Mouse (Mus musculus) gonadal fat pad, adult 2 months (tissue): ENCODE results near the gene Lrrtm3. TPM values are rescaled to one million over a fixed set of nuclear protein-coding genes. Genes with fewer than 3 reads are reported as not detected.

Experiments used
- DNase-seq: peaks from one replicate; pipeline ENCODE4 v3.0.0-alpha.2; 2012; ENCODE audit warnings: low read depth
- polyA plus RNA-seq: library from polyadenylated mRNA; depleted of rRNA; stranded (reverse); fragments of >200 nt; gene quantifications from 2 replicates; pipeline ENCODE4 v1.2.3, GENCODE M21; 2012

Gene Lrrtm3
- polyA plus RNA-seq, 1 experiment, result 0.65 TPM

DNA sequence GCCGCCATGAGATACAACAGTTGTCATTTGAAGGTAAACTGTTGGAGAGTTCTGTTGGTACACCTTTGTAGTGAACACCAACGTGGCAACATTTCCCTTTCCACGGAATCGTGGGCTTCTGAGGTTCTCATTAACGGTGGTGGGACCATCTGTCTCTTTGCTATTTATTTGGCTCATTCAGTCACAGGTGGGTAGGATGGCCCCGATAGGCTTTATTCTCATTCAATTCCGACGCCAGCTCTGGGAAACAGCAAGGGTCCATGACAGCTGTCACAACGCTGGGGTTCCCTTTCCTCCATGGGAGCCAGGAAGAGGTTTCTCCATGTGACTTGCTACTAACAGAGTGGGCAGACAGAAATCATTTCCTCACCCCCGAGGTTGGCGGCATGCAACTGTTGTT, 48.2 kb downstream of the Lrrtm3 start:
- no peak for DNase-seq

DNA sequence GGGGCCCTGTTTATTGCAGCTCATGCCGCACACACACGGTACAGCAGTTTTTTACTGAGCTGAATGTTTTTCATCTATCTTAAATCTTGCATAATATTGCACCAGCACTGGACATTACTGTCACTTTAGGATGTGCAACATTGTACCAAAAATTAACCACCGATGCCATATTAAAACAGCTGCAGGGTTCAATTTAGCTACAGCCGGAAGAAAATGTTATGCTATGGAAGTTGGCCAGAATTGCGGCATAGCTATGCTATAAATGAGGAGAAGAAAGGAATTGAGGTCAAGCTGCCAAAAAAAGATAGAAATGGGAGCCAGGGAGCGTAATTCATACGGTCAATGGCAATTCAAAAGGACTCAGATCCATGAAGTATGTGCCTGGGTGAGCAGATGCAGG, 48.9 kb downstream of the Lrrtm3 start:
- DNase-seq, result no peak

DNA sequence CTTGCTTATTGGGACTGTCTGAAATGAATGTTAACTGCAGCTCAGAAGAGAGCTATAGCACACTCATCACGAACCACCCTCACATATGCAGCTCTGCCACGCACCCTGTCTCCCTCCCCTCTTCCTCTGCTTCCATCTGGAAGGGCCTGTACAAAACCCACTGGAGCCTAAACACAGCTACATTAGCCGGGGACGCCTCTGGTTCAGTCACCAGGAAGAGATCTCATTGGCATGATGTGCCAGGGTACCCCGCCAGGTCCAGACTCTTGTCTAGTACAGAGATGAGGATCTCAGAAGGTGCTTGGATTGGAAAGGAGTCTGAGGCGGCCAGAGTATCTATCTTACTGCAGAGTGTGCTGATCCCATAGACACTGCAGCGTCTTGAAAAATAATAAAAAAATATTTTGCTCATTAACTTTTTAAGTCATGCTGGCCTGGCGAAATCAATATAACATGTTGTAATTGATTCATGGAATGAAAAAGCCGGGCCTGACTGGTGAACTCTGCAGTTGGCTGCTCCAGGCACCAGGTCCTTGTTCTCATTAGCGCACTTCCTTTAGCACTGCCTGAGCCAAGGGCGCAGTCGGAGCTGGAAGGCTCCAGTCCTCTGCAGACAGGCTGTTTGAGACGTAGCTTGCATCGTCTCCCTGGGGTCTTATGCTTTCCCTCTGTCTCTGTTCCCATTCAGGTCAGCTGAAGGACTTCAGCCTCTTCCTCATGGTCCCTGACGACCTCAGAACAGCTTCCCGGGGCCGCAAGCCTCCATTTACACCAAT, 50.1 kb downstream of the Lrrtm3 start:
- DNase-seq, result no peak

DNA sequence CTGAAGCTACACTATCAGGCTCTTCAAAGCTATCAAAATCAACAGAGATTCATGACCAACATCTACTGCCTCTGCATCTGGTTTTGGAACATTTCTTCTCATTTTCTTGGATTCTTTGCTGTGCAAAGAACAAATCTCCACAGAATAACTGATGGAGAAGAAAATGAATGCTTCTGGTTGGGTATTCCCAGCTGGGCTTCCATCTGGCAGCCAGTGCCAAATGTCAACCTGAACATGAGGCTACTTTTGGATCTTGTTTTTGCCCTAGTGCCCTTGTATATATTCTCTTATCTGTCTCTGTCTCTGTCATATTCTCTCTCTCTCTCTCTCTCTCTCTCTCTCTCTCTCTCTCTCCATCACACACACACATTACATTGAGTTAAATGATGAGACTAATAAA, 59.2 kb downstream of the Lrrtm3 start:
- no peak for DNase-seq

DNA sequence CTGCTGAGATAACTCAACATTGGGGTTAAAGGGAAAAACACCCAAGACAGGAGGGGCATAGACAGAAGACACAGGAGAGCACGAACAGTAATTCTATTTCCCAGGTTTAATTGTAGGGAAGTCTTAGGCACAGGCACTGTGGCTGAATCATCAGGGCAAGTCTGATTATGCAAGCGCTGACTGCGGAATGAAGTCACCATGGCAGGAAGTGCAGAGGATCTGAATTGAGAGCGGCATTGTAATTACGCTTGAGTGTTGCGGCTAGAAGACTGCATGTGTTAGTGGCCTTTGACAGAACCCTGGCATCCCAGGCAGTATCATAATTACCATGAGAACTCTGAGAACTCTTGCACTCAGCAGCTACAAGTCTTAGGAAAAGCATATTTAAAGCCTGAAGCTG, 66.7 kb downstream of the Lrrtm3 start:
- DNase-seq, result no peak

DNA sequence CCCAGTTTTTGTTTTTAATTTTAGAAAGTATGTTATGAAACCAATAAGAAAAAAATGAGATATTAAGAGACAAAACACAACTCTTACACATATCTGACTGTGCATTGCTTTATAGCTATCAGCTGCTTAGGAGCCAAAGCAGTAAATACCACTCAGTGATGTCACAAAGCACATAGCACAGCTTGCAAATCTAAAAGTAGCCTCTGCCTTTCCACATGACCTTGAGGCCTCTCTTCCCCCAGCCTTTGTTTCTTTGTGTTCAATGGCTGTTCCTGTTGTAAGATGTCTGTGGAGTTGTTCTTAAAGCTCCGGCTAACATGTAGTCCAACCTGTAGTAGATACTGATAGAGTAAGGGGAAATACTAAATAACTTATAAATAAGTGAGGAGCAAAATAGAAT, 69.7 kb downstream of the Lrrtm3 start:
- DNase-seq, result no peak

DNA sequence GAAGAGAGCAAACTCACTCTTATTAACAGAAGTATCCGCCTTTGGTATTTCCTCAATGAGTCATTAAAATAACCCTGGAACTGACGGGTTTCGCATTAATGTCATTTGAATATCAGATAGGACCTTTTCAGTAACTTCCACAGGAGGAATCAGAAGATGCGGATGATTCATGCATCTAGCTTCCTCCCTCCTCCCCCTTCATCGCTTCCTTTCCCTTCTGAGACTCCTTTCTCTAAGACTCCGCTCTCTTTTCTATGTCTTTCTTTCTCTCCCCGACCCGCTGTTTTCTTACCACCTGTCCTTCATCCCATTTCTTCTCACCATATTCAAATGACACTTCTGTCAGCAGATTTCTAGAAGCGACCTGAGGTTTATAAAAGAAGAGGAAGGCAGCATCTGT, 88.1 kb downstream of the Lrrtm3 start:
- DNase-seq, result no peak

DNA sequence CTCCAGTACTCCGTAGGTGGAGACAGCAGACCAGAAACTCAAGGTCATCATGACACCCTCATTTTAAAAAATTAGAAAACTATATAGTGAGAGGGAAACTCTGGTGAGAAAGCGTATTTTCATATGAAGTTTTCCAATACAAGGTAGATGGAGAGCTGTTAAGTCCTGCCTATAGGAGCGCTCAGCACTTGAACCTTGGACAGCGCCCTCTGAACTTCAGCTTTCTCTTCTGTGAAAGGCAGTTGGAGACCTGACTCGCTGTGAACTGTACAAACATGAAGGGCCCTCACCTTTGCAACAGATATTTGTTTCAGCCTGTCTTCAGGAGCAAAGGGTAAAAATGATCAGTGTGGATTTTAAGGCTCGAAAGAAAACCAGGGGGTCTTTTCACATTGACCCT, 88.5 kb downstream of the Lrrtm3 start:
- no peak for DNase-seq

DNA sequence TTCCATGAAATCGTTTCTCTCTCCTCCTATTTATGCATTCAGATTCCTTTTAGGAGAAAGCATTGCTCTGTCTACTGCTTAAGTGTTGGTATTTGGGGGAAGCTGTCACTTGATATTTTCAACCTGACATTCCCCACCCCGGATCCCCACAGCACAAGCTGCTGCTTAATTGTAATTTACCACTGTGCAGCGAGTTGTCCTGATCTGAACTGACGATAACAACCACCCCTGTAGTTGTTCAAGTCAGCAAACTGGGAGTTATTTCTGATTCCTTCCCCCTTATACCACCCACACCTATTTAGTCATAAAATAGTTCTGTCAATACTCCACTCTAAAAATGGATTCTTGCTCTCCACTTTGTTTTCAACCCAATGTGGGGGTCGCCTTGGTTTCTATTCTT, 95.8 kb downstream of the Lrrtm3 start:
- no peak for DNase-seq

DNA sequence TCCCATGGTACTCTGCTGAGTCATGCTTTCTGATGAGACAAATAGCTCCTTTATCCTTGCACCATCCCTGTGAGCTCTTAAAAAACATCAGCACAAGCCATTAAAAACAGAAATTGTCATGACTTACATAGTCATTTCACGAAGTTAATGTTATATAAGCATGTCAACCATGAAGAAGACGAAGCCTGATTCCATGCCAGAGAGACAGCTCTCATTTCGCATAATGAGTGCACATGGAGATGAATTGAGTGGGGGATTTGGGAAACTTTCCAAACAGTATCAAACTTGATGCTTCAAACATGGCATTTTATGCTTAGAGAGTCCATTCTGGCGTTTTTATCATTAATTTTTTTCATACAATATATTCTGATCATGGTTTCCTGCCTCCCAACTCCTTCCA, 104.5 kb downstream of the Lrrtm3 start:
- no peak for DNase-seq

DNA sequence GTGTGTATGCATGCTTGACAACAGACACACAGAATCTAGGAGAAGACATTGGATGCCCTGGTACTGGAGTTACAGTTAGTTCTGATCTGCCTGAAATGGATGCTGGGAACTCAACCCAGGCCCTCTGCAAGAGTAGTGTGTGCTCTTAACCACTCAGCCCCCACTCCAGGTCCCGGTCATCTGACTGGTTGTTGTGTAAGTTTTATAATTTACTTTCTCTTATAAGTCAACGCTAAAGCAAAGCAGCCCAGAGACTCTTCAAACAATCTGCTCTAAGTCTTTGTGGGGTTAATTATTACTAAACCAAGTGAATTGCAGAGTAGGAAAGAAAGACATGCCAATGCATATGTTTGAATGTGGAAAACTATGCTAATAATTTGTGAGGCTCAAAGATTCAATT, 110.7 kb downstream of the Lrrtm3 start:
- DNase-seq, result no peak

DNA sequence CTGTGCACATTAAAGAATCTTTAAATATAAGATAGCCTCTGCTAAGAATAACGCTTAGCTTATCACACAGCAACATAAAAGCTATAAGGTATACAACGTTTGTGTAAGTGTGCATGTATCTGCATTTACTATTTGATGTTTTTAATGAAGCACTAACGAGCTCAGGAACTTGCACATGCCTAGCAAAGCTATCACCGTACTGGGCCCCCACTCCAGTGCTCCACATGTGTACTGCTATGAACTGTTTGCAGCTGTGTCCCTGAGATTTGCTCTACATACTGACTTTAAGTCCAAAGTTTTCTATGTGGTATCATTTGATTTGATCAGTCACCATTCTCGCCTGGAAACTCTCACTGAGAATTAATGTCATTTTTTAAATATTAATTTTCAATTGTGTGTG, 111.1 kb downstream of the Lrrtm3 start:
- no peak for DNase-seq

DNA sequence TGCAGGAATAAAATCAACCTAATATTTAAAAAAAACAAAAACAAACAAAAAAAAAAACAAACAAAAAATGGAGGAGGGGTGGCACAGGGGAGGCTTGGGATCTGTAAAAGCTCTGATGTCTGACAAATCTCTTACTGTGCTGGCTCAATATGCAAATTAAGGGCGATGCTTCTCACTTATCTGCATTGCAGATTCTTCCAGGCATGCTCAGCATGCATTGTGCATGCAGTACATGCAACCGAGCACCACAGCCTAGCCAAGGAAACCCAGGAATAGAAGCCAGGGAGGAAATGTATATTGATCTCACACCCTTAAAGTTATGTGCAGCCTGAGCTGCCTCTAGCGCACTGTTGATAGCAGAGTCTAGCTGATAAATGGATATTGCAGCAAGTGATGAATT, 111.5 kb downstream of the Lrrtm3 start:
- no peak for DNase-seq

DNA sequence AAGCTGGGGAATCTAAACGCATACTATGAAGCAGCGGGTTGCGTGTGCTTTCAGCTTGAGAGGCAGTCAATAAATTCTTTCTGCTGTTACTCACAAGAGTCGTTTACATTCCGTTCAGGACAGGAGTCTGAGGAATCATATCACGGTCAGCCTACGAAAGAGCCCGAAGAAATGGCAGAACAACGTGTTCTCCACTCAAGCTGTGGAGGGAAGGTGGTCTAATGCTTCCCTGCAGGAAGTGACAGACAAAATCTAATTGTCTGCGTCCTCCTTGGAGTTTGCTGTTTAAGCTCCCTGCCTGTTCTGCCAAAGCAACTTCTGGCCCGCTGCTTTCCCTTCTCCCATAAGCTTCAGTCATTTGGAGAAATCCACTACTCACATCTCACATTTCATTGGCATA, 112.0 kb downstream of the Lrrtm3 start:
- no peak for DNase-seq

DNA sequence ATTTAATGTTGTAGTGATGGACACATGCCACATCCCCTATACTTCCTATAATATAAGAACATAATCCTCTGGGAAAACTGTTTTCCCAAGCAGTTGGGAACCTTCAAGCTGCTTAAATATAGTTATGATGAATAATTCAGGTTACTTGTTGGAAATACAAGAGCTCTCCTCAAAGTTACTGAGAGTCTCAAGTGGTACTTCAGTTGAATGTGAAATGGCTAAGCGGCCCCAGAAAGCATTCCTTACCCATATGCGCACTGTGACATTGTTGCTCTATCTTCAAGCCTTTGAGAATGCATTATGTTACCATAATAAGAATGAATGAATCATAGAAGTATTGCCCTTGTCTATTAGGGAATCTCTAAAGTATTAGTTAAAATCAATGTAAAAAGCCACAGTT, 117.8 kb downstream of the Lrrtm3 start:
- no peak for DNase-seq

DNA sequence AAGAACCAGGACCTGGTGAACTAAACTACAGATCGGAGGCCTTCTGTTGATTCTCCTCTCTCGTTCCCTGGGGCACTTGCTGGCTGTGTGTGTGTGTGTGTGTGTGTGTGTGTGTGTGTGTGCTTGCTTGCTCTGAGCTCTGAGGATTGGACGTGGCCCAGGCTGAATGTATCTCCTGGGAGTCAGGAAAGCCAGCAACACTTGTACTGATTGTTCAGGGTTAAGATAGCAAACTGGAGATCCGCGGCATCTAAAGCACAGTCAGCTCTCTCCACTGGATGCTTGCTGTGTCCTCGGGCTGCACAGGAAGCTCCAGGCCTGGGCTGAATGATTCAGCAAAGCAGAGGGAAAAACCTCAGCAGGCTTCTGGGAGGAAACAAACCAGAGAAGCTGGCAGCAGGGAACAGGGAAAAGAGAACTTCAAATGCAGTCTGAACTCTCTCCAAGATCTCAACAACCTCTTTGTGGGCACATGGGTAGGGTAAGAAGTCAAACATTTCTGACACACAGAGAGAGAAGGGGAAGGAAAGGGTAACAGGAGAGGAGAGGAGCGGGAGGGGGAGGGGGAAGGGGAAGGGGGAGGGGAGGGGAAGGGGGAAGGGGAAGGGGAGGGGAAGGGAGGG, 135.7 kb downstream of the Lrrtm3 start:
- DNase-seq, result no peak

DNA sequence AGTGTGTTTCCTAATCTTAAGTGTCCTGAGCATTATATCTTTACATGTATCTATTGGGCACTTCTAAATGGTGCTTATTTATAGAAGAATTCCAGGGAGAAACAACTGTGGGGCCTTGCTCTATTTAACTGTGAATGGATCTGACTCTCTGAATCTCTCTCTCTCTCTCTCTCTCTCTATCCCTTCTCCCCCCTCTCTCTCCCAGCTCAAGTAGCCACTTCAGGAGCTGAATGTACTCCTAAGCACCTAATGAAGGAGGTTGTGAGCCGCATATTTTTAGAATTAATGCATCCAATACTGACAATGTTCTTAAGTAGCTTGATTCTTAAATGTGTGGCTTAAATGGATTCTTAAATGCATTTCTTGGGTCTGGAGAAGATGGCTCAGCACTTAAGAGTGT, 138.6 kb downstream of the Lrrtm3 start:
- DNase-seq, result no peak

DNA sequence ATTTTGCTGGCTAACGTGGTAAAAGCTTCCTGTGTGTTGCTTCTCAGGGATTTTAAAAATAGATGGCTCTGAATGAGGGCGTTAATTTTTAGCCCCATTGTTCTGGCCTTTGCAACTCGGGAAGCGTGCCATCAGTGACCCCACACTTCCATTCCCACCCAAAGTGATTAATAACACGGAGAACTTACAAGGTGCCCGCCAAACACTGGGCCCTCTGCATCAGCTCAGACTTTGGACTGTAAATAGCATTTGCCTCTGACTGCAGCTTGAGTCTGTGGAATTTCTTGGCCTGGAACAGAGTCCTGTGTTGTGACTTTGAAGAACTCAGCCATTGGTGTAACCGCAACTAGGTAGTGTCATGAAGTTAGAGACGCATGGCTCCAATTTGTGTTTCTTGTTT, 139.2 kb downstream of the Lrrtm3 start:
- DNase-seq, result no peak

DNA sequence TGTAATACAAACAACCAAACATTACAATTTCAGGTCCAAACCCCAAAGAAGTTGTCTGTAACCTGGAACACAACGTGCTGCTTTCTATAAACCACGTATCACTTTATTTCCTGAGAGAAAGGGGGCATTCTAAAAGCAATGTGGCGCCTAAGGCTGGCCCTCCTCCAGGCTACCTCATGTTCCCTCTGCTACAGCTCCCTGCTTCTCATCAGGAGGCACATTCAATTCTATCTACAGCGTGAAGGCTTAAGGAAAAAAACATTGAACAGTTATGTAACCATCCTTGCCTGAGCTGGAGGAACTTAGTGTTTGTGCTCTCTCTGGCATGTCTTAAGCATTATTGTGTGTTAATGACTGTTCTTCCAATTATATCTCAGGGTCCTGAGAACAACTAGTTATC, 142.8 kb downstream of the Lrrtm3 start:
- DNase-seq, result no peak

DNA sequence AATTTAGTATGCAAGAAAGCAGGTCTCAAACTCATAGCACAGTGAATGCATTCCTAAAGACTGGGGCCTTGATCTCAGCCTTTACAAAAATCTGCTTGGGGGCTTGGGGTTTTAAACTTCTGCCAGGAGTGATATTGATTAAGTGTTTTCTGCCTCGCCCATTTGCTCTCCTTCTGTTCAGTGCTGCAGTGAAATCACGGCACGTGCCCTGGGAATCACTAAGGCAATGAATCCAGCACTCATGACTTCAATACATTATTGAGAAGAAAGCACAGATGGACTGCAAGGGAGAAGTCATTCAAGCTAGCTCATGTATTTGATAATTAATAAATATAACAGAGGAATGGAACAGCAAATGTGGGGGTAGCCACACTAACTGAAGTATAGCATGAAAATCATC, 144.5 kb downstream of the Lrrtm3 start:
- DNase-seq, result no peak

DNA sequence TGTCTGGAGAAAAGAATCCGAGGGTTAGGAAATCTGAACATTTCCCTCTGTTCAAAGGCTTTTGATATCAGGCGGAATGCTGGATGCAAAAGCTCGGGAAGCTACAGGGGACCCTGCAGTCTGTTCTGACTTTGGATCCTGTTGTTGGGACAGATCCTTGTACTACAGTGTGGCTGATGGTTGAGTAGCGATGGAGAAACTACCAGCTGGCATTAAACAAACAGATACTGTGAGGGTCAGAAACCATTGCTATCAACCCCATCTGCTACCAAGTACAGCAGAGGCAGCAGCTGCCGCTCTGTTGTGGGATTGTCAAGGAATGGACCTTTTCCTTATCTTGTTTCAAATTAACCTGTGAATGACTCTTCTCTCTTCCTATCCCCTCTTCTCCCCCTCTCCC, 156.1 kb downstream of the Lrrtm3 start:
- no peak for DNase-seq

DNA sequence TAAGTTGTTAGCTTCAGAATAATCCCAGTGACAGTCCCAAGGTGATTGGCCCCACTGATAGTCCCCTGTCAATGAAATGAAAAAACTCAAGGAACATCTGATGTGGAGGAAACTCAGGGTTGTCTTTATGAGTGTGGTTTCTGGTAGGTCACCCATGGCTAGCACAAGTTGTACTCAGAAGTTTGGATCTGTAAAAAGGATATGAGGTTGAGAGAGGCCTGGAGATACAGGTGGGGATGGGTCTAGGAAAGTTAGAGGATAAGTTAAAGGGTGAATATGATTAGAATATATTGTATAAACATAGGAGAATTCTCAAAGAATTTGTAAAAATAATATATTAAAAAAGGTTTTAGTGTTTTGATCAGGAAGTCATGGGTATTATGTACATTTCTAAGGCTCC, 162.7 kb downstream of the Lrrtm3 start, which contains the start of gene Gm10118:
Gm10118 (minus strand) TSS at position 101 of the 400 bp plus-strand sequence.
- no peak for DNase-seq

DNA sequence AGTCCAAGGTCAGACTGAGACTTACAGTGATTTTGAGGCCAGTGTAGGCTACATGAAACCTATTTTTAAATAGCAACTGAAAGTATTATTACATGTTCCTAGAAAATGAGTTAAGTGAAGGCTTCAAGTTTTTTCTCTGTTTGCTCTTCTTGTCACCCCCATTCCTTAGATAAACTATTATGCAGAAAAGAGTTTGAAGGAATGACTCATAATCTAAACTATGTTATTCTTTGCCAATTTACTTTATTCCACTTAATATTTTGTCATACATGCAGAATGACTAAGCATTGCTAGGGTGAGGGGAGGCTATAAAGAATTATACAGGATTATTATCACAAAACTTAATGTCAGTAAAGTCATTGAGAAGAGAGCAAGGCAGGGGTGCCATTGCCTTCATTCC, 181.2 kb downstream of the Lrrtm3 start:
- DNase-seq, result no peak

DNA sequence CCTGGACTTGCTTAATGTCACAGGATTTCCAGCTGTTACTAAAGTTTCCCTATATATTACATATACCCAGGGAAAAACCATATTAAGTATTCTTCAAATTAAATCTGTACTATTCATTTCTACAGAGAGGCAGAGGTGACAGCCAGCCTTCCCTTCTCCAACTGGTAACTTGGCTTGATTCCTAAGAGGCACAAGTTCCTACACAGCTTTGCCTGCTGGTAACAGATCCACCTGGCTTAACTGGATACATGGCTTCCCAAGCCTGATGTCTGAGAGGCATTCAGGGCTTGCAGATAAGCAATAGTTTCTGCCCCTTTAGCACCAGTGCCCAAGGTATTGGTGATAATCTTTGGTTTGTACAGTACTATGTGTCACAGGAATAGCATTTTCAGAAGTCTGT, 190.2 kb downstream of the Lrrtm3 start:
- no peak for DNase-seq
